Mouse (Mus musculus): ENCODE data around the gene Ypel5.

GRCm38 (mm10) chr17:72817574-72817973 lies 18.7 kb upstream of the Ypel5 start:
- TF ChIP-seq POLR2A (IDR thresholded peaks at IDR 0.05; ENCODE audit: insufficient read depth, low read depth, low read length) (no peak), CTCF (IDR thresholded peaks at IDR 0.05; ENCODE audit: insufficient read depth, low read depth, low read length) (no peak)

Data from olfactory bulb, adult 2 months (tissue).